Mouse (Mus musculus): ENCODE results near the gene Gm4969. TPM values are rescaled to one million over a fixed set of nuclear protein-coding genes. Genes with fewer than 3 reads are reported as not detected.

The Gm4969 gene
- total RNA-seq, 2 experiments from 2014 or later: 0.16 to 0.40 TPM

DNA sequence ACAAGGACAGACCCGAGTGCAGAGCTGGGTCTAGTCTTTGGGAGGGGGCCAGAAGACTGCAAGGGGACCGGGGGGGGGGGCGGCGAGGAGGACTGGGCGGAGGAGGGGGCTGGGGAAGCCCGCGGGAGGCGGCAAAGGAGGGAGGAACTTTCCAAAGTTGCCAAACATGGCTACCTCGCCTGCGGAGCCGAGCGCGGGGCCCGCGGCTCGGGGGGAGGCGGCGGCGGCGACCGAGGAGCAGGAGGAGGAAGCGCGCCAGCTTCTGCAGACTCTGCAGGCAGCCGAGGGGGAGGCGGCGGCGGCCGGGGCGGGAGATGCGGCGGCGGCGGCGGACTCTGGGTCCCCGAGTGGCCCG lies 23.7 kb downstream of the Gm4969 start, which contains the start of gene Six5:
Gene Six5, plus strand, starts transcription at position 124 of the 355 bp plus-strand sequence.
- peak in 1 of 2 experiments; percentile 47 for DNase-seq (ENCODE audit: low spot score in 2 of 2)

DNA sequence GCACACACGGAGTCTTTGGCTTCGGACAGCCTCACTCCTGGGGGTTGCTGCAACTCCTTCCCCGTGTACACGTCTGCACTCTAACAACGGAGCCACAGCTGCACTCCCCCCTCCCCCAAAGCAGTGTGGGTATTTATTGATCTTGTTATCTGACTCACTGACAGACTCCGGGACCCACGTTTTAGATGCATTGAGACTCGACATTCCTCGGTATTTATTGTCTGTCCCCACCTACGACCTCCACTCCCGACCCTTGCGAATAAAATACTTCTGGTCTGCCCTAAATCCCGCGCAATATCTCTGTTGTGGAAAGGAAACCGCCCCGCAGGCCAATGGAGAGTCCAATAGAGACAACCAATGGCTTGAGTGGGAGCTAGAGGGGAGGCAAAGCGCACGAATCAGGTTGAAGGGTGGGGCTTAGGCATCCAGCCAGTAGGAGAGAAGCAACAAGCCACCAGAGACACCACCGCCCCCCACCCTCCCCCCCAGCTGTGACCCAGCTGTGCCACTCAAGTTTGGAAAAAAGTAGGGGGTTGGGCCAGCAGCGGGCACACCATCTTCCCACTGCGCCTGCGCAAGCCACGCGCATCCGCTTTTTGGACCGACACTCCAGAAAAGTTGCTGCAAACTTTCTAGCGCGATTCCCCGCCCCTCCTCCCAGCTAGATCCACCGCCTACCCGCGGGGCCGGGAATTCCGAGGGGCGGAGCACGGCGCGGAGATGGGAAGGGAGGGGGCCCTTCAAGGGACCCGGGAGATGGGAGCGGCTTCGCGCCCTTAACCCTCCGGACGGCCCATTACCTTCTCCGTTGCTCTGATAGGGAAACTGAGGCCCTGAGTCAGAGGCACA lies 24.4 kb downstream of the Gm4969 start:
- DNase-seq (ENCODE audit: low spot score in 2 of 2): peak; percentile 70 to 81

DNA sequence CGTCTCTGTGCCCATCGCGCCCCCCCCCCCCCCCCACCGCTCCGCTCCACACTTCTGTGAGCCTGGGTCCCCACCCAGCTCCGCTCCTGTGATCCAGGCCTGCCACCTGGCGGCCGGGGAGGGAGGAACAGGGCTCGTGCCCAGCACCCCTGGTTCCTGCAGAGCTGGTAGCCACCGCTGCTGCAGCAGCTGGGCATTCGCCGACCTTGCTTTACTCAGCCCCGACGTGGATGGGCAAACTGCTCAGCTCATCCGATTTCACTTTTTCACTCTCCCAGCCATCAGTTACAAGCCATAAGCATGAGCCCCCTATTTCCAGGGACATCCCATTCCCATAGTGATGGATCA lies 25.0 kb downstream of the Gm4969 start:
- peak; percentile 71 to 73 for DNase-seq (ENCODE audit: low spot score in 2 of 2)

DNA sequence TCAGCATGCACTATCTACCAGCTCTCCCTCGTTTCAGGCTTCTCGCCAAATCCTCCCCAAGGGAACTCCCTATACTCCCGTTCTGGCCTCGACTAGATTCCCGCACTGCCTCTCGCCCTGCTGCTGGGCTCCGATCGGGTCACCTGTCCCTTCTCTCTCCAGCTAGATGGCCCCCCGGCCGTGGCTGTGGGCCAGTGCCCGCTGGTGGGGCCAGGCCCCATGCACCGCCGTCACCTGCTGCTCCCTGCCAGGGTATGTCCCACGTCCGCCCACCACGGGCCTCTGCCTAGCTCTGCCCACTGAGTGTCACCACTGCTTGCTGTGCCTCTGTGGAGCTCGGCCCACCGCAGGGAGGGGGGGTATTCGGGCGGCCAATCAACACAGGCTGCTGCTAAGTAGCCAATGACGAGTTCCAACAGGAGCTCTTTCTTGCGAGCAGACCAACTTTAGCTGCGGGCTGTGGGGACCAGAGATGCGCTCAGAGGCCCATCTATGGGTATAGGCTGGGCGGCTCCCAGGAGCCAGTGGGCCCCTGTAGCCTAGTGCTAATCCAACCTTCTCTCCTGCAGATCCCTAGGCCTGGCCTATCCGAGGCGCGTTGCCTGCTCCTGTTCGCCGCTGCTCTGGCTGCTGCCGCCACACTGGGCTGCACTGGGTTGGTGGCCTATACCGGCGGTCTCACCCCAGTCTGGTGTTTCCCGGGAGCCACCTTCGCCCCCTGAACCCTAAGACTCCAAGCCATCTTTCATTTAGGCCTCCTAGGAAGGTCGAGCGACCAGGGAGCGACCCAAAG lies 25.6 kb downstream of the Gm4969 start:
- no peak for DNase-seq (ENCODE audit: low spot score in 2 of 2)

DNA sequence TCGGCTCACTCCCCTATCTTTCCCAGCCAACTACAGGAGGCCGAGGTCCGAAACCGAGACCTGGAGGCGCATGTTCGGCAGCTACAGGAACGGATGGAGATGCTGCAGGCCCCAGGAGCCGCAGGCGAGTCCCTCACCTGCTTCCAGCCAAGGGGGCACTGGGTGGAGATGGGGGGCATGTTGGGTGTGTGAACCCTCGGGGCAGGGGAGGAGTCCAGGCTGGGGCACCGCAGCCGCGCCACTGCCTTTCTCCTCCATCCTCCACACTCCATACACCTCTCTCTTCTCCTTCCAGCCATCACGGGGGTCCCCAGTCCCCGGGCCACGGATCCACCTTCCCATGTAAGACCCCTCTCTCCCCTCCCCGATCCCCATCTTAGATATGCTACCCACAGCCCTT lies 26.3 kb downstream of the Gm4969 start:
- DNase-seq (ENCODE audit: low spot score in 2 of 2): no peak

DNA sequence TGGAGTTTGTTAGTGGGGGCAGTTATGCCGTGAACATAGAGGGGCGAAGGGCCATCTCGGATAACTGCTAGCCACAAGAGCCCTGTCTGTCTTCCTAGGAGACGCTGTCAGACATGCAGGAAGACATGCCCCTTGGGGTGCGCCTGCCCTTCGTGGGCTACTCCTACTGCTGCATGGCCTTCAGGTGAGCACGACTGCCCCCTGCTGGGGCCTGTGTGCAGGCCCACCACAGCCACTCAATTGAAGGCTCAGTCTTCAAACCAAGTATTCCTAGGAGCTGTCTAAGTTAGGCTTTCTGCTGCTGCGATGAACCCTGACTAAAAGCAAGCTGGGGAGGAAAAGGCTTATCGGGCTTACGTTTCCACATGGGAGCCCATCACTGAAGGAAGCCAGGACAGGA lies 29.4 kb downstream of the Gm4969 start:
- peak; percentile 60 to 64 for DNase-seq (ENCODE audit: low spot score in 2 of 2)

DNA sequence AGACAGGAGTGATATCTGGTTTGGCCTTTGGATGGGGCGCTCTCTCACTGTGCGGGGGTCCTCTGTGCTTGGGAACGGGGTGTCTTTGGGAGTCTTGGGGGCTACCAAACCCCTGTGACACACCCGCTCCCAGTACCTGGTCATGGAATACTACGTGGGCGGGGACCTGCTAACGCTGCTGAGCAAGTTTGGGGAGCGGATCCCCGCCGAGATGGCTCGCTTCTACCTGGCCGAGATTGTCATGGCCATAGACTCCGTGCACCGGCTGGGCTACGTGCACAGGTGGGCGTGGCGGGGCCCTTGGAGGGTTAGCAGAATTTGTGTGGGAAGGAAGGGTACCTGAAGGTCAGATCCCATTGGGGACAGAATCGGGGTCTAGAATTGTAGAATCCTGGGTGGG lies 31.4 kb downstream of the Gm4969 start:
- DNase-seq (ENCODE audit: low spot score in 2 of 2): no peak

DNA sequence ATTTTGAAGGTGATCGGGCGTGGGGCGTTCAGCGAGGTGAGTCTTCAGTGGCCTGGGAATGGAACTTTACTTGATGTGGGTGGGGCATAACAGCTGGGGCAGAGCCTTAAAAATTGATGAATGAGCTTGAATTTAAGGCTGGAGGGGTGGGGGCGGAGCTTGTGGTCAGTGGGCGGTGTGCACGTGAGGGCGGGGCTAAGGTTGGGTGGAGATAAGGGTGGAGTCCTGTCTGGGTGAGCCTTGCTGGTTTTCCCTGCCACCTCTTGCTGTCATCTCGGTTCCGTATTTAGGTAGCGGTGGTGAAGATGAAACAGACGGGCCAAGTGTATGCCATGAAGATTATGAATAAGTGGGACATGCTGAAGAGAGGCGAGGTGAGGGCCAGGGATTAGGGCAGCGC lies 32.1 kb downstream of the Gm4969 start:
- no peak for DNase-seq (ENCODE audit: low spot score in 2 of 2)

DNA sequence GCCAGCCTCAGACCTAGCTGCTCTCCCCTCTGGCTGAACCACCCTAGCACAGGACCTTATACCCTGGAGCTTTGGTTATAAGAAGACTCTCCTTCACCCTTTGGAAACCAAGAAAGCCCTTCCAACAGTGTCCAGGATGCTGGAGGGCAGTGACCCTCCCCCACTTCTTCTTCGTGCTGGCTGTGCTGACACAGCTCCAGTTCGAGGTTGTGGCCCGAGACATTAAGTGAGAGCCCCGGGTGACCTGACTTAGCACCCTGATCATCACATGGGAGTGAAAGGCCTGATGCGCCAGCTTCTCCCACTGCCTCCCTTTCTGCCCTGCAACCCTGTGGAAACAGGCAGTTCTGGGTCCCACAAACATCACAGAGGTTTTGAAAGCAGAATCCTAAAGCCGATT lies 32.7 kb downstream of the Gm4969 start:
- no peak for DNase-seq (ENCODE audit: low spot score in 2 of 2)

DNA sequence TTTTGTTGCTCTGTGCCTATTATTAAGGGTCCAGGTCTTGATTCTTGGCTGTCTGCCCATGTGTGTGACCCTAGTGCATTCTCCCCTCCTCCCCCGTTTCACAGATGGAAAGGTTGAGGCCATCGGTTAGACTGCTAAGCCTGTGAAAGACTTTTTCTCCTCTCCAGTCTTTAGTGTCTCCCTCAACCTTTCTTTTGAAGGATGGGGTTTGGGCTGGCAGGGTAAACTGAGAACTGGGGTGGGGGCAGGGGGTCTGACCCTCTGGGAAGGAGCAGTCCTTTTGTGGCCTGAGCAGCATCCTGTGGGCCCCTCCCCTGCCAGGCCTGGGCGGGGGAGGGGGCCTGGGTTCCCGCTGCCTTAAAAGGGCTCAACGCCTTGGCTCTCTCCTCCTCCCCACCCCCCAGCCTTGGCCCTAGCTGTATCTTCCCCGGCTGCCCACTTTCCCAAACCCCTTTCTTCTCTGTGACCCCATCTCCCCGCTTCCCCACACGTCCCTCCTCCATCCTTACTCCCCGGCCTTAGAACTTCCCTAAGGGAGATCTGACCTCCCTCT lies 33.2 kb downstream of the Gm4969 start:
- no peak for DNase-seq (ENCODE audit: low spot score in 2 of 2)

DNA sequence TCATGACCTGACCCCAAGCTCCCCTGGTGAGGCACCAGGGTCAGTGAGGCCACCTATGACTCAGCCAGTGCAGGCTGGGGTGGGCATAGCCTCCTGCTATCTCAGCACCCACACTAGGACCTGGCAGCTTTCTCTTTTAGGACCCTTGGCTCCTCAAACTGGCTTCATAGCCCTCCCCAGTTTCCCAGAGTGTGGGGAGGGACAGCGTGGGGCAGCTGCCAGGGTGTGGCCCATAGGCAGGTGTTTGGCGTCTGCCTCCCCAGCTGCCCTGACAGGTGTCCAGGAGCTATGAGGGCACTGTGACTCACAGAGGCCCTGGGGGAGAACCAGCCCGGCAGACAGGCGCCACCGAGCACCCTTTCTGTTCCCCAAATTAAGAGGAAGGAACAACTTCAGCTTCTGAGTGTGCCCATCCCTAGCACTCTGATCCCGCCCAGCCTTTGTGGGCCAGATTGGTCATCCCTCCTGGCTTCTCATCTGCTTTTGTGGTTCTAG lies 33.8 kb downstream of the Gm4969 start:
- DNase-seq (ENCODE audit: low spot score in 2 of 2): no peak

DNA sequence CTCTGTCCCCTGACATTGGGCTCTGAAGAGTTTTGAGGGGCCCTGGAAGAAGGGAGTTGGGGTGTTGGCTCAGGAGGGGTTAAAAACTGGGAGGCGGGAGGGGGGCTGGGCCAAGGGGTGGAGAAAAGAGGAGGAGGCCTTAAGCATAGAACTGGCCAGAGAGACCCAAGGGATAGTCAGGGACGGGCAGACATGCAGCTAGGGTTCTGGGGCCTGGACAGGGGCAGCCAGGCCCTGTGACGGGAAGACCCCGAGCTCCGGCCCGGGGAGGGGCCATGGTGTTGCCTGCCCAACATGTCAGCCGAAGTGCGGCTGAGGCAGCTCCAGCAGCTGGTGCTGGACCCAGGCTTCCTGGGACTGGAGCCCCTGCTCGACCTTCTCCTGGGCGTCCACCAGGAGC lies 34.5 kb downstream of the Gm4969 start, which contains the start of gene Dmpk:
Gene Dmpk, plus strand, starts transcription at position 149 of the 400 bp plus-strand sequence.
- no peak for DNase-seq (ENCODE audit: low spot score in 2 of 2)

DNA sequence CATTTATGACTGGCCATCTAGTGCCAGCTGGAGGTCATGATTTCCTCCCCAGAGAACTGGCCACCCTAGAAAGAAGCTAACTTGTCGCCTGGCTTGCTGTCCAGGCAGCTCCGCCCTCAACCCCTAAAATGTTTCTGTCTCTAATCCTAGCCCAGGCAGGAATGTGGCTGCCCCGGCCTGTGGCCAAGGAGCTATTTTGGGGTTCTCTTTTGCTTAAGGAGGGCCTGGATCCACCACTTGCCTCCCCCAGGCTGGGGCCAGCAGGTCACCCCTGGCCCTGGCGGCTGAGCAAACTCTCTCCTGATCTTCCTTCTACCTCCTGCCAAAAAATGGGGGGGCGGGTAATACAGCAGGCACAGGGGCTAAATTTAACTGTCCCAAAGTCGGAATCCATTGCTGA lies 35.1 kb downstream of the Gm4969 start:
- DNase-seq (ENCODE audit: low spot score in 2 of 2): no peak

DNA sequence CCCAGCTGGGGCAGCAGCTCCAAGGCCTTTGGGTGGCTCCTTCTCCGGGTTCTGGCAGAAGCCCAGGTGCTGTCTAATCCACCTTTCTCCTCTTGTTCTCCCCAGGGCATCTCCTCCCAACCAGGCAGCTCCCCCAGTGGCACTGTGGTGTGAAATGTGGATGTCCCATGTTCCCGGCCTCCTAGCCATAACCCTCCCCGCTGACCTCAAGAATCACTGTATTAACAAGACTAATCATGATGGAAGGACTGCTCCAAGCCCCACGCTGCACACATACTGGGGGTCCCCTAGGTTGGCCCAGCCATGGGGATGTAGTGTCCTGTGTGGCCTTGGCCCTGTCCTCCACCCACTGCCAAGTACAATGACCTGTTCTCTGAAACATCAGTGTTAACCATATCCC lies 36.0 kb downstream of the Gm4969 start:
- DNase-seq (ENCODE audit: low spot score in 2 of 2): no peak

DNA sequence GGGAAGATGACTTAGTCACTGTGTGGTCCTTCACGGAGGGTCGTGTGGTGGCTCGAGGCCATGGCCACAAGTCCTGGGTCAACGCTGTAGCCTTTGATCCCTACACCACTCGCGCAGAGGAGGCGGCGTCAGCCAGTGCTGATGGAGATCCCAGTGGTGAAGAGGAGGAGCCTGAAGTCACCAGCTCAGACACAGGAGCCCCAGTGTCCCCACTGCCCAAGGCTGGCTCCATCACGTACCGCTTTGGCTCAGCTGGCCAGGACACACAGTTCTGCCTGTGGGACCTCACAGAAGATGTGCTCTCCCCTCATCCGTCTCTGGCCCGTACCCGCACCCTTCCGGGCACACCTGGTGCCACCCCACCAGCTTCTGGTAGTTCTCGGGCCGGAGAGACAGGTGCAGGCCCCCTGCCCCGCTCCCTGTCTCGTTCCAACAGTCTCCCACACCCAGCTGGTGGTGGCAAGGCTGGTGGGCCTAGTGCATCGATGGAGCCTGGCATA lies 37.7 kb downstream of the Gm4969 start:
- DNase-seq (ENCODE audit: low spot score in 2 of 2): no peak

DNA sequence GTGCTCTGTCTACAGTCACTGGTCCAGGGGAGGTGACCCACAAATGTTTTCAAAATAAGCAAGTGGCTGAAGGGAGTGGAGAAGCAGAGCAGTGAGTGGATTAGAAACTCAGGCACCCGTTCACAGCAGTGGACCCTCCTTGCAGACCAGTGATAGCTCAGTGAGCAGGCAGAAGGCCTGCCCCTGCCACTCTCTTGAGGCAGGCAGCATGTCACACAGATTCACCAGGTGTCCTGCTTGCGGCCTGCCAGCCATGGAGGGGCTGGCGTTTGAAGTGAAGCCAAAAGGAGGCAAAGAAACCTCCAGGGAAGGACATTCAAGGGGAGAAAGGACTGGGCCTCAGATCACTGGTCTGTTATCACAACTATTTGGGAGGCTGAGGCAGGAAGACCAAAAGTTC lies 39.4 kb downstream of the Gm4969 start:
- no peak for DNase-seq (ENCODE audit: low spot score in 2 of 2)

DNA sequence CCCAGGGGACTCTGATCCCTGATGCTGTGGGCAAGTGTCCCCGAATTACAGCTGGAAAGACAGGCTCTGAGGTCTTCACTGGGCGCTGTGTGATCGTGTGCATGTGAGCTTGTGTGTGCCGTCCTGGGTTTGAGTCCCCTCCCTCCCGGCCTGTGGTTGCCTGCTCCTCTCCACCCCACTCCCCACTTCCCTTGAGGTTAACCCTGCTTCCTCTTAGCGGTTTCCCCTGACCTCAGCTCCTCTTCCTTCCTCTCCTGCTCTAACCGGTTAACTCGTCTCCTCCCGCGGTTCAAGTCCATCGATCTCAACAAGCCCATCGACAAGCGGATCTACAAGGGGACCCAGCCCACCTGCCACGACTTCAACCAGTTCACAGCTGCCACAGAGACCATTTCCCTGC lies 40.4 kb downstream of the Gm4969 start:
- no peak for DNase-seq (ENCODE audit: low spot score in 2 of 2)

DNA sequence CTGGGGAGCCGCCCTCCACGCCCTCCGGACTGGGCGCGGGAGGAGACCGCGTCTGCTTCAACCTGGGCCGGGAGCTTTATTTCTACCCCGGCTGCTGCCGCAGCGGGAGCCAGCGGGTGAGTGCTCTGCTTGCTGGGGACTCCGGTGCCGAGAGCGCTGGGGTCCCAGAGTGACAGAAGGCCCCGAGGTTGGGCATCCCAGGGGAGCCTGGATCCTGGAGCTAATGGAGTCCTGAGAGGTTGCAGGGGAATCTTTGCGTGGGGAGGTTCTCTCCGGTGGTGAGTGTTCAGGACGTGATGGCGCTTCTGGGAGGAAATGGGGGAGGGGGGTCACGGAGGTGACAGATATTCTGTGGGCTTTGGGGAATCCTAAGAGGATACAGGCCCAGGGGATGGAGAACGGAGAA lies 41.6 kb downstream of the Gm4969 start:
- no peak for DNase-seq (ENCODE audit: low spot score in 2 of 2)

DNA sequence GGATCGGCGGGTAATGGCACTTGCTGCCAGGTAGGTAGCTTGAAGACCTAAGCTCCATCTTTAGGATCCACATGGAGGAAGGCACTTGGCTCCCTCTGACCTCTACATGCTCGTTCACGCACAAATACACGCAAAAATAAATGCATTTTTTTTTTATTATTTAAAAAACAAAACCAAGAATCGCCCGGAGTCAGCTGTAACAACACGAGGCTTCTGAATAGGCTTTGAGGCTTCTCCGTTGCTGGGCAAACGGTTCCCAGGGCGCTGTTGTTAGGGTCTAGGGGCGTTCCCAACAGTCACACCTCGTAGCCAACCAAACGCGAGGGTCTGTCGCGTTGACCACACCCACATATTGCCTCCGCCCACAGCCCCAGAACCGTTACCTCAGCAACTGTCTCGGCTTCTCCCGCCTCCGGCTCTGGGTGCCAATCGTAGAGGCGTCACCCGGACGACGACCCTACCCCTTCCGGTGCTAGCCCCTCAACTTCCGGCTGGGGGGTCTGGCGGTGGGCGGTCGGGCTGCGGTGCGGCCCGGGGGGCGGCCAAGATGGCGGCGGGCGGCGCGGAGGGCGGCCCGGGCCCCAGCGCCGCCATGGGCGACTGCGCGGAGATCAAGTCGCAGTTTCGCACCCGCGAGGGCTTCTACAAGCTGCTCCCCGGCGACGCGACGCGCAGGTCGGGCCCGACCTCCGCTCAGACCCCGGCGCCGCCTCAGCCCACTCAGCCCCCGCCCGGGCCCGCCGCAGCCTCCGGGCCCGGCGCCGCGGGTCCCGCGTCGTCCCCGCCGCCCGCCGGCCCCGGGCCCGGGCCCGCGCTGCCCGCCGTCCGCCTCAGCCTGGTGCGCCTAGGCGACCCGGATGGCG lies 42.2 kb downstream of the Gm4969 start, which contains the start of gene Dmwd:
Gene Dmwd, plus strand, starts transcription at position 505 of the 863 bp plus-strand sequence.
- peak; percentile 90 to 96 for DNase-seq (ENCODE audit: low spot score in 2 of 2)

DNA sequence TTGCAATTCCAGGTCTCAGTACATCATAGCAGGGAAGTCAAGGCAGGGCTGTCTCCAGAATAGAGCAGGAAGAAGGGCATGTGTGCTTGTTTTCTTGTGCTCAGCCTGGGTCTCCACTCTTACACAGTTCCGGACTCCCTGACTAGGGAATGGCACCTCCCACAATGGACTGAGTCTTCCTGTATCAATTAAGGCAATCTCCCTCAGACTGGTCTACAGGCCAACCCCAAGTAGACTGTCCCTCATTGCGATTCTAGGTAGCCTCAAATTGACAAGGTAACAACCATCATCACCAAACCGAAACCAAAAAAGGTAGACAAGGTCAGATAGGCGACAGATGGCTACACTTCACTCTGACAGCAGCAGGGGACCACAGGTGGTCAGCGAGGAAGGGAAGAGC lies 42.9 kb downstream of the Gm4969 start:
- DNase-seq (ENCODE audit: low spot score in 2 of 2): no peak

DNA sequence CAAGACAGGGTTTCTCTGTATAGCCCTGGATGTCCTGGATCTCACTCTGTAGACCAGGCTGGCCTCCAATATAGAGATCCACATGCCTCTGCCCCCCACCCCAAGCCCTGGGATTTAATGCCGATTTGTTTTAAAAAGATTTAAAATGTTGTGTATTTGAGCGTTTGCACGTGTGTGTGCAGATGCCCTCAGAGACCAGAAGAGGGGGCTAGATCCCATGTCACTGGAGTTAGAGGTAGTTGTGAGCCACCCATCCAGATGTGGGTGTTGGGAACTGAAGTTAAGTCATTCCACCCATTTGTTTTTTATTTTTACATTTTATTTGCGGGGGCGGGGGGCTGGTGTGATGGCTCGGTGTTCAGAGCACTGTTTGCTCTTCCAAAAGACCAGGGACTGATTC lies 43.7 kb downstream of the Gm4969 start:
- DNase-seq (ENCODE audit: low spot score in 2 of 2): no peak

Measured in left cerebral cortex, adult 18-20 months (tissue).